ENCODE assay signal across 11 mouse cellular contexts in genomic region chr1:64787701-64788515, GRCm38 (mm10). TPM values are rescaled to one million over a fixed set of nuclear protein-coding genes. Genes with fewer than 3 reads are reported as not detected.
A peak's percentile ranks its signal among the peaks of the same experiment; 100 is the strongest.
DNase-seq lines count a peak whose midpoint lies in the region; ATAC-seq lines count a peak whose summit lies in the region.
"Had no signal": no experiment of that assay in that cellular context is flagged by ENCODE, and none has a peak within 500 bp of the region (broad histone marks: within the 10 kb centered on the region; RNA-seq: fewer than 3 reads in every experiment).

No protein-coding gene starts in this region.

- no peaks in the 10 kb centered on the region for H3K36me3 ChIP-seq in liver, embryonic 11.5 days (ENCODE audit: control insufficient read depth, insufficient read depth, low read length)
- no peaks in the 10 kb centered on the region for H3K36me3 ChIP-seq in forebrain, embryonic 11.5 days (ENCODE audit: control insufficient read depth, insufficient read depth, low read length)
- H3K36me3 ChIP-seq: limb, embryonic 12.5 days; midbrain, embryonic 13.5 days had no signal

- 72% methylated on average over 6 of the region's 6 CpGs for WGBS in liver, embryonic 11.5 days
- WGBS in forebrain, embryonic 11.5 days = 83% methylated on average over 6 of the region's 6 CpGs

- H3K9ac ChIP-seq in liver, embryonic 11.5 days (ENCODE audit: low read depth, low read length) = no peak overlapping the region
- no peak overlapping the region for H3K9ac ChIP-seq in forebrain, embryonic 11.5 days (ENCODE audit: low read length)
- H3K9ac ChIP-seq: limb, embryonic 12.5 days; midbrain, embryonic 13.5 days had no signal

- H3K4me2 ChIP-seq in liver, embryonic 11.5 days = peak overlapping the region; percentile 7; the same call in 1 of the 2 replicates
- no peak overlapping the region for H3K4me2 ChIP-seq in forebrain, embryonic 11.5 days (ENCODE audit: low read depth, low read length, severe bottlenecking)
- H3K4me2 ChIP-seq: limb, embryonic 12.5 days; midbrain, embryonic 13.5 days had no signal

- H3K27ac ChIP-seq in liver, embryonic 11.5 days (ENCODE audit: low read depth, low read length) = peak overlapping the region; percentile 71; the same call in 1 of the 2 replicates
- H3K27ac ChIP-seq in forebrain, embryonic 11.5 days (ENCODE audit: low read depth, low read length) = no peak overlapping the region
- H3K27ac ChIP-seq: limb, embryonic 12.5 days; midbrain, embryonic 13.5 days had no signal

- H3K4me1 ChIP-seq in liver, embryonic 11.5 days (replicated peaks; ENCODE audit: control insufficient read depth, insufficient read depth, low read length) = peaks cover 4% of the 10 kb centered on the region; the same call in 1 of the 2 replicates
- no peaks in the 10 kb centered on the region for H3K4me1 ChIP-seq in forebrain, embryonic 11.5 days (replicated peaks; ENCODE audit: control insufficient read depth, insufficient read depth, low read length)

- ATAC-seq in cerebellum, adult (ENCODE audit: insufficient number of reproducible peaks, low FRiP score, low TSS enrichment) = peak; percentile 33; the same call in 1 of the 2 replicates
- peak; percentile 83 for ATAC-seq in liver, embryonic 11.5 days (replicated peaks; ENCODE audit: low FRiP score)
- no peak for ATAC-seq in forebrain, embryonic 11.5 days (replicated peaks; ENCODE audit: low FRiP score)
- ATAC-seq: inflammation-experienced regulatory T-cells, adult 6 months; midbrain, embryonic 13.5 days had no signal

- no peak overlapping the region for H3K4me3 ChIP-seq in liver, embryonic 11.5 days (ENCODE audit: low read depth, low read length)
- no peak overlapping the region for H3K4me3 ChIP-seq in forebrain, embryonic 11.5 days (ENCODE audit: low read depth, low read length)
- H3K4me3 ChIP-seq: limb, embryonic 12.5 days; midbrain, embryonic 13.5 days had no signal

- intact Hi-C loops in heart, postnatal 36 days (cut with DNase I) = no loop called here

- no peaks in the 10 kb centered on the region for H3K27me3 ChIP-seq in liver, embryonic 11.5 days (replicated peaks; ENCODE audit: control insufficient read depth, insufficient read depth, low read length)
- H3K27me3 ChIP-seq in forebrain, embryonic 11.5 days (ENCODE audit: control insufficient read depth, insufficient read depth, low read length) = 0 out of 2 replicates have a peak, but pooled peaks cover 2% of the 10 kb centered on the region
- H3K27me3 ChIP-seq: limb, embryonic 12.5 days; midbrain, embryonic 13.5 days had no signal

- no peak for DNase-seq in cerebellum, adult 11 months
- DNase-seq in urinary bladder, postnatal 14 days (ENCODE audit: low spot score) = peak; percentile 16
- no peak for DNase-seq in urinary bladder, postnatal 25 days (ENCODE audit: low spot score)
- DNase-seq in liver, embryonic 11.5 days (ENCODE audit: low spot score) = no peak
- DNase-seq in MN1 (ENCODE audit: low spot score) = no peak
- no peak for DNase-seq in heart, postnatal 36 days
- no peak for DNase-seq in forebrain, embryonic 11.5 days (ENCODE audit: low spot score)

- no peaks in the 10 kb centered on the region for H3K9me3 ChIP-seq in liver, embryonic 11.5 days (ENCODE audit: control insufficient read depth, low read length)
- no peaks in the 10 kb centered on the region for H3K9me3 ChIP-seq in forebrain, embryonic 11.5 days (ENCODE audit: control insufficient read depth, low read length)
- H3K9me3 ChIP-seq: limb, embryonic 12.5 days; midbrain, embryonic 13.5 days had no signal

RNA-seq across cellular contexts. Expression of gene Fzd5, which starts 50.4 kb away (rescaled TPM):
- polyA plus RNA-seq in liver, embryonic 11.5 days (2014; fragmentation: Nextera tagmentation; extraction: Ambion mirVana) = 2.2 and 2.7 TPM in 2 replicates
- total RNA-seq in heart, postnatal 36 days (2021) = 1 to 10 TPM; 4.5 TPM
- 0.95 and 1.0 TPM in 2 replicates for polyA plus RNA-seq in forebrain, embryonic 11.5 days (2014; fragmentation: Nextera tagmentation; extraction: Ambion mirVana)
